Mouse (Mus musculus) kidney, postnatal 0 days (tissue): ENCODE results near the gene Ptpn23. TPM values are rescaled to one million over a fixed set of nuclear protein-coding genes. Genes with fewer than 3 reads are reported as not detected.
A peak's percentile ranks its signal among the peaks of the same experiment; 100 is the strongest.

Source experiments
- ATAC-seq: fragments of 200-750 bp; cut with Nextera tagmentation; replicated peaks from 2 replicates; pipeline ENCODE4 v1.8.0; 2017; ENCODE audit warnings: low read depth, moderate number of reproducible peaks, moderate TSS enrichment, moderate library complexity; ENCODE audit not compliant: low FRiP score
- DNase-seq: peaks from one replicate; pipeline ENCODE4 v3.0.0-alpha.2; 2016; ENCODE audit warnings: low spot score
- H3K27ac ChIP-seq: fragments of 300-500 bp; sonication (generic); 2 replicates; pipeline ENCODE4 v1.5.1; 2014; ENCODE audit warnings: mild to moderate bottlenecking
- H3K27me3 ChIP-seq: fragments of 300-500 bp; sonication (generic); 2 replicates; pipeline ENCODE4 v1.6.1; 2014; ENCODE audit warnings: low read length, mixed read lengths; ENCODE audit not compliant: insufficient read depth
- H3K36me3 ChIP-seq: fragments of 300-500 bp; sonication (generic); 2 replicates; pipeline ENCODE4 v1.6.1; 2014; ENCODE audit warnings: low read length, mixed read lengths; ENCODE audit not compliant: insufficient read depth
- H3K4me1 ChIP-seq: fragments of 300-500 bp; sonication (generic); replicated peaks from 2 replicates; pipeline ENCODE4 v1.6.1; 2014; ENCODE audit warnings: antibody characterized with exemption, low read length, mixed read lengths; ENCODE audit not compliant: insufficient read depth
- H3K4me2 ChIP-seq: fragments of 300-500 bp; sonication (generic); 2 replicates; pipeline ENCODE4 v1.6.1; 2014; ENCODE audit warnings: mild to moderate bottlenecking, low read length, moderate library complexity, mixed read lengths
- H3K4me3 ChIP-seq: fragments of 300-500 bp; sonication (generic); replicated peaks from 2 replicates; pipeline ENCODE4 v1.5.1; 2014; ENCODE audit warnings: low read depth, low read length
- H3K9ac ChIP-seq: fragments of 300-500 bp; sonication (generic); 2 replicates; pipeline ENCODE4 v1.6.1; 2014; ENCODE audit warnings: low read depth, low read length
- H3K9me3 ChIP-seq: fragments of 300-500 bp; sonication (generic); replicated peaks from 2 replicates; pipeline ENCODE4 v1.6.1; 2016; ENCODE audit warnings: low read length, inconsistent platforms, mixed read lengths
- CTCF ChIP-seq: IDR thresholded peaks from 2 replicates; pipeline ENCODE4 v1.5.1; 2016; ENCODE audit warnings: antibody characterized with exemption, low read depth, mild to moderate bottlenecking, moderate library complexity
- WGBS: fragments of 180-500 bp; shearing (Covaris S2); extraction: QIAGEN DNeasy Blood & Tissue Kit; methylation state at CpG from one replicate; pipeline ENCODE4 v1.1.7; 2014; 5-methylcytosine and 5-hydroxymethylcytosine counted together
- polyA plus RNA-seq: library from polyadenylated mRNA; unstranded; fragments of >200 nt; fragmentation: Nextera tagmentation; extraction: Ambion mirVana; gene quantifications from 2 replicates; pipeline ENCODE4 v1.2.1, GENCODE M21; 2015

The Ptpn23 gene
- polyA plus RNA-seq, 1 experiment from 2014 or later, result 11.7 TPM

DNA sequence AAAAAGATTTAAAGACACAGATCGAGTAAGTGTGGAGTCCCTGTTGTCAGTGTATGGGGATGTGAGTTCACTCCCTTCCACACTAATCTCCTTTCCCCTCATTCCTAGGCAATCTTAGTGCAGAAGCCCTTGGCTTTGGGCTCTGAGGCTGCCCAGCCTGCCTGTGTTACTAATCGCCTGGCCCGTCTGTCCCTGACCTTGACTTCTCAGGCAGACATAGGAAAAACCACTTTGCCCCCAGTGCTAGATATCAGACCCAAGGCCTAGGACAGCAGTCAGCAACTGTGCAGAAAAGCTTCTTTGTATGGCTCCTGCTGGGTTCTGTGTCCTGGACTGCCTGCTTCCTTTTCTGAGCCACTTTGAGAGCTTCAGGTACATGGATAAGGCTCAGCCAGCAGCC is 32.3 kb downstream of the Ptpn23 start:
- H3K36me3 ChIP-seq, result peaks cover 44% of the 10 kb centered on the region; the same call in 1 of the 2 replicates
- no peak overlapping the region for H3K4me3 ChIP-seq
- H3K27ac ChIP-seq, result no peak overlapping the region
- DNase-seq, result no peak
- 97% methylated on average over 3 of the region's 3 CpGs for WGBS
- H3K4me1 ChIP-seq, result no peaks in the 10 kb centered on the region
- no peaks in the 10 kb centered on the region for H3K9me3 ChIP-seq
- no peak for ATAC-seq
- H3K9ac ChIP-seq, result no peak overlapping the region
- TF ChIP-seq CTCF, result no peak
- H3K27me3 ChIP-seq, result no peaks in the 10 kb centered on the region
- no peak overlapping the region for H3K4me2 ChIP-seq

DNA sequence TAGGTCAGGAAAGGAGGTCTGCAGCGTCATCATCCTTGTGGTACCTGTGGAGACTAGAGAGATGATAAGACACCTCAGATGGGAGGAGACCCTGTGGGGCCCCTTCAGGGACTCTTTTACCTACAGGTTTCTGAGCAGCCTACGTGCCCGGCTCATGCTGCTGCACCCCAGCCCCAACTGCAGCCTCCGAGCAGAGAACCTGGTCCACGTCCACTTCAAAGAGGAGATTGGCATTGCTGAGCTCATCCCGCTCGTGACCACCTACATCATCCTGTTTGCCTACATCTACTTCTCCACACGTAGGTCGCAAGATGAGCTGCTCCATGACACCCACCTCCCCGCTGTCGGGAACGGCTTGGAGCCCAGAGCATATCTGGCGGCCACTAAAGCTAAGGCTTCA is 34.1 kb downstream of the Ptpn23 start:
- Histone ChIP-seq H3K27me3 (no peaks in the 10 kb centered on the region), H3K9ac (no peak overlapping the region), H3K36me3 (peaks cover 39% of the 10 kb centered on the region; the same call in 1 of the 2 replicates), H3K4me3 (no peak overlapping the region), H3K27ac (no peak overlapping the region), H3K9me3 (no peaks in the 10 kb centered on the region), H3K4me1 (no peaks in the 10 kb centered on the region), H3K4me2 (no peak overlapping the region)
- DNase-seq, result no peak
- 94% methylated on average over 13 of the region's 13 CpGs for WGBS
- no peak for TF ChIP-seq CTCF
- no peak for ATAC-seq

- no peaks in the 10 kb centered on the region for H3K9me3 ChIP-seq
- no peaks in the 10 kb centered on the region for H3K4me1 ChIP-seq
- H3K4me2 ChIP-seq, result no peak overlapping the region
- peaks cover 26% of the 10 kb centered on the region; the same call in 1 of the 2 replicates for H3K36me3 ChIP-seq
- no peak overlapping the region for H3K27ac ChIP-seq
- H3K27me3 ChIP-seq, result no peaks in the 10 kb centered on the region
- H3K9ac ChIP-seq, result no peak overlapping the region
- ATAC-seq (no peak), DNase-seq (no peak)
- H3K4me3 ChIP-seq, result no peak overlapping the region
- no peak for TF ChIP-seq CTCF
- WGBS, result 92% methylated on average over 3 of the region's 3 CpGs
These were observed 38.2 kb downstream of the Ptpn23 start for GRCm38 (mm10) chr9:110369860-110370259.

DNA sequence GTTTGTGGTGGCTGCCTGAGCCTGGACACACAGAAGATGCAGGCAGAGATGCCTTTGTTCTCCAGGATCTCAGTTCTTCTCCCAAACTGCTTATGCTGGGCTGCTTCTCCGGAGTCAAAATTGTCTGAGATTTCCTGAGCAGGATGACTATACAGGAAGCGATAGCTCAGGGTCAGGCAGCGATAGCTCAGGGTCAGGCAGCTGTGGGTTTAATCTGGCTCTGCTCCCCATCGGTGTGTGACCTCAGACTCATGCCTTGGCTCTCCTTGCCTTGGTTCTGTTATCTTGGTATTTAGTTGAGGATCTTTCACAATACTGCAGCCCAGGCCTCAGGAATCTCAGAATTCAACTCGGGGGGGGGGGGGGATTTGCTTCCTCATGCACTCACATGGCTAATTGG is 41.3 kb downstream of the Ptpn23 start:
- no peak overlapping the region for H3K4me2 ChIP-seq
- peak; percentile 54 for DNase-seq
- no peaks in the 10 kb centered on the region for H3K9me3 ChIP-seq
- TF ChIP-seq CTCF, result no peak
- no peak for ATAC-seq
- H3K36me3 ChIP-seq, result 0 out of 2 replicates have a peak, but pooled peaks cover 7% of the 10 kb centered on the region
- no peak overlapping the region for H3K4me3 ChIP-seq
- 62% methylated on average over 5 of the region's 5 CpGs for WGBS
- H3K27ac ChIP-seq, result no peak overlapping the region
- H3K9ac ChIP-seq, result no peak overlapping the region
- no peaks in the 10 kb centered on the region for H3K4me1 ChIP-seq
- H3K27me3 ChIP-seq, result no peaks in the 10 kb centered on the region

GRCm38 (mm10) chr9:110362337-110362736 is 45.7 kb downstream of the Ptpn23 start:
- ATAC-seq (no peak), DNase-seq (no peak)
- TF ChIP-seq CTCF, result no peak
- Histone ChIP-seq H3K27ac (no peak overlapping the region), H3K9me3 (no peaks in the 10 kb centered on the region), H3K4me1 (no peaks in the 10 kb centered on the region), H3K4me3 (no peak overlapping the region), H3K4me2 (no peak overlapping the region), H3K27me3 (no peaks in the 10 kb centered on the region), H3K36me3 (0 out of 2 replicates have a peak, but pooled peaks cover 5% of the 10 kb centered on the region), H3K9ac (no peak overlapping the region)
- 79% methylated on average over 10 of the region's 10 CpGs for WGBS

DNA sequence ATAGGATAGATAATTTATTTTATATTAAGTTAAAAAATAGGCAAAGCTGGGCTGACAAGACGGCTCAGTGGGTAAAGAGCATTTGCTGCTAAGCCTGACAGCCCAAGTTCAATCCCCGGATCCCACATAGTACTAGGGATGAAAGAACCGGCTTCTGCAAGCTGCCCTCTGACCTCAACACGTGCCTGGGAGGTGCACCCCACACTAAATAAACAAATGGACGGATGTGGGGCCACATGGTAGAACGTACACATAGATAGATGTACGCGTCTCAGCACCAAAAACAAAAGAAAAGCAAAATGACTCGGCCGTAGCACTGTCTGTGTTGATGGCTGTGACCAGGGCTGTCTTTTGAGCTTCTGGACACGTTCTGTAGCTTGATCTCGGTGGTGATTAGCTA is 46.7 kb downstream of the Ptpn23 start:
- Histone ChIP-seq H3K36me3 (0 out of 2 replicates have a peak, but pooled peaks cover 6% of the 10 kb centered on the region), H3K4me2 (no peak overlapping the region), H3K9me3 (no peaks in the 10 kb centered on the region), H3K4me1 (no peaks in the 10 kb centered on the region), H3K27ac (no peak overlapping the region), H3K9ac (no peak overlapping the region), H3K27me3 (no peaks in the 10 kb centered on the region), H3K4me3 (no peak overlapping the region)
- 45% methylated on average over 12 of the region's 12 CpGs for WGBS
- TF ChIP-seq CTCF, result no peak
- no peak for DNase-seq
- ATAC-seq, result no peak

GRCm38 (mm10) chr9:110358341-110358740 is 49.7 kb downstream of the Ptpn23 start:
- no peak for ATAC-seq
- 0 out of 2 replicates have a peak, but pooled peaks cover 4% of the 10 kb centered on the region for H3K36me3 ChIP-seq
- no peaks in the 10 kb centered on the region for H3K4me1 ChIP-seq
- H3K9ac ChIP-seq, result no peak overlapping the region
- no peak overlapping the region for H3K27ac ChIP-seq
- no peak overlapping the region for H3K4me3 ChIP-seq
- TF ChIP-seq CTCF, result no peak
- H3K27me3 ChIP-seq, result no peaks in the 10 kb centered on the region
- no peaks in the 10 kb centered on the region for H3K9me3 ChIP-seq
- no peak overlapping the region for H3K4me2 ChIP-seq
- WGBS, result 64% methylated on average over 2 of the region's 2 CpGs
- no peak for DNase-seq
